ENCODE assay signal across 8 mouse cellular contexts in the genomic region with DNA sequence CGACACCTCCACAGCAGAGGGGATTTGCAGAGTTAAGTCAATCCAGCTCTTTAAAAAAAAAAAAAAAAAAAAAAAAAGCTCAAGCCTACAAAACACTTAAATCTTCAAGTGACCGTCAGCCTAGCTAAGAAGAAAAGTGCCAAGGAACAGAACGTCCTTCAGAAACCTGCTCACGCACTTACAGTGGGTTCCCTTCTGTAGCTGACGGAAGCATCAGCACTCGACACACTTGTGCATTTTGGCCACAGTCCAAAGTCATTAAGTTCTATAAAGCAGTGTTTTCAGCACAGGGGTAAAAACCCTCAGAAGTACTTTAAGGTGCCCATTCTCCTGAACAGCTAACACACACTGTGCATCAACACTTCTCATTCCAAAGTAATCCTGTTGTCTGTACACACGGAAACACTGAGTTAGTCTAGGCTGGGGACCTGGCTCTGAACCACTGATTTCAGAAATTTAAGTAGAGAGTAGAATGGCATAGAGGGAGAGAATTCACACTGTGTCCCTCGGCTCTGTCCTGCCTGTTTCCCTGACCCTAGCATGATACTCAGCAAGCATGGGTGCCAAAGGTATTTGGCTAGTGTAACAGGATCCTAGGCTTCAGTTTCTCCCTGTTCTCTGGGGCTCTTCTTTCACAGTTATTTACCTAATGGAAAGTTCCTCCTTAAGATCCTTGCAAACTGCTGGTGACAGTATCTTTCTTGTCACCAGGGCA.
A peak's percentile ranks its signal among the peaks of the same experiment; 100 is the strongest.
DNase-seq lines count a peak whose midpoint lies in the region; ATAC-seq and TF ChIP-seq lines count a peak whose summit lies in the region.

No protein-coding gene starts in this region.

- WGBS in hindbrain, postnatal 0 days = 30% methylated on average over 8 of the region's 8 CpGs
- 57% methylated on average over 8 of the region's 8 CpGs for WGBS in hindbrain, embryonic 13.5 days
- 66% methylated on average over 8 of the region's 8 CpGs for WGBS in embryonic facial prominence, embryonic 10.5 days
- 23% methylated on average over 8 of the region's 8 CpGs for WGBS in heart, embryonic 15.5 days
- WGBS in lung, embryonic 15.5 days = 23% methylated on average over 8 of the region's 8 CpGs

- no peaks in the 10 kb centered on the region for H3K9me3 ChIP-seq in hindbrain, postnatal 0 days (ENCODE audit: low read length)
- H3K9me3 ChIP-seq in hindbrain, embryonic 13.5 days = no peaks in the 10 kb centered on the region
- no peaks in the 10 kb centered on the region for H3K9me3 ChIP-seq in embryonic facial prominence, embryonic 10.5 days
- H3K9me3 ChIP-seq in heart, embryonic 15.5 days (replicated peaks) = no peaks in the 10 kb centered on the region
- no peaks in the 10 kb centered on the region for H3K9me3 ChIP-seq in lung, embryonic 15.5 days

- intact Hi-C loops in left cerebral cortex, postnatal 4 days (cut with DNase I) = no loop called here

- TF ChIP-seq CTCF in hindbrain, postnatal 0 days (IDR thresholded peaks at IDR 0.05; ENCODE audit: low read depth) = no peak

- no peak overlapping the region for H3K9ac ChIP-seq in hindbrain, postnatal 0 days (replicated peaks; ENCODE audit: low read length)
- H3K9ac ChIP-seq in hindbrain, embryonic 13.5 days = no peak overlapping the region
- no peak overlapping the region for H3K9ac ChIP-seq in heart, embryonic 15.5 days
- no peak overlapping the region for H3K9ac ChIP-seq in lung, embryonic 15.5 days

- H3K4me3 ChIP-seq in hindbrain, postnatal 0 days (ENCODE audit: low read length) = no peak overlapping the region
- no peak overlapping the region for H3K4me3 ChIP-seq in hindbrain, embryonic 13.5 days
- no peak overlapping the region for H3K4me3 ChIP-seq in embryonic facial prominence, embryonic 10.5 days
- H3K4me3 ChIP-seq in heart, embryonic 15.5 days = no peak overlapping the region
- H3K4me3 ChIP-seq in lung, embryonic 15.5 days = no peak overlapping the region

- H3K4me1 ChIP-seq in hindbrain, postnatal 0 days (ENCODE audit: insufficient read depth, low read length) = no peaks in the 10 kb centered on the region; the same call in none of the 2 replicates
- peaks cover 14% of the 10 kb centered on the region; the same call in 1 of the 2 replicates for H3K4me1 ChIP-seq in hindbrain, embryonic 13.5 days (replicated peaks)
- peaks cover 30% of the 10 kb centered on the region for H3K4me1 ChIP-seq in embryonic facial prominence, embryonic 10.5 days
- H3K4me1 ChIP-seq in heart, embryonic 15.5 days (replicated peaks) = peaks cover 44% of the 10 kb centered on the region
- peaks cover 43% of the 10 kb centered on the region for H3K4me1 ChIP-seq in lung, embryonic 15.5 days

- DNase-seq in hindbrain, postnatal 0 days (ENCODE audit: low spot score) = peak; percentile 63
- no peak for DNase-seq in embryonic facial prominence, embryonic 10.5 days (ENCODE audit: low spot score)
- no peak for DNase-seq in embryo, embryonic 11 days
- no peak for DNase-seq in right cerebral cortex, postnatal 10 days (ENCODE audit: low spot score in 2 of 2)
- DNase-seq in left cerebral cortex, postnatal 4 days = no peak

- peak overlapping the region; percentile 67 for H3K27ac ChIP-seq in hindbrain, postnatal 0 days
- H3K27ac ChIP-seq in hindbrain, embryonic 13.5 days = no peak overlapping the region
- peak overlapping the region; percentile 65 for H3K27ac ChIP-seq in embryonic facial prominence, embryonic 10.5 days (replicated peaks)
- H3K27ac ChIP-seq in heart, embryonic 15.5 days = peak overlapping the region; percentile 65
- peak overlapping the region; percentile 84 for H3K27ac ChIP-seq in lung, embryonic 15.5 days

- no peaks in the 10 kb centered on the region for H3K27me3 ChIP-seq in hindbrain, postnatal 0 days (ENCODE audit: insufficient read depth, low read length)
- H3K27me3 ChIP-seq in hindbrain, embryonic 13.5 days = no peaks in the 10 kb centered on the region
- H3K27me3 ChIP-seq in embryonic facial prominence, embryonic 10.5 days (replicated peaks; ENCODE audit: low read depth, poor library complexity, severe bottlenecking) = no peaks in the 10 kb centered on the region
- H3K27me3 ChIP-seq in heart, embryonic 15.5 days = no peaks in the 10 kb centered on the region
- H3K27me3 ChIP-seq in lung, embryonic 15.5 days = no peaks in the 10 kb centered on the region

- no peak overlapping the region for H3K4me2 ChIP-seq in hindbrain, postnatal 0 days (ENCODE audit: low read depth, low read length)
- no peak overlapping the region for H3K4me2 ChIP-seq in hindbrain, embryonic 13.5 days
- no peak overlapping the region for H3K4me2 ChIP-seq in heart, embryonic 15.5 days
- H3K4me2 ChIP-seq in lung, embryonic 15.5 days = no peak overlapping the region

- H3K36me3 ChIP-seq in hindbrain, postnatal 0 days (ENCODE audit: insufficient read depth, low read length) = 0 out of 2 replicates have a peak, but pooled peaks cover under 1% of the 10 kb centered on the region
- H3K36me3 ChIP-seq in hindbrain, embryonic 13.5 days = peaks cover 7% of the 10 kb centered on the region
- peaks cover 2% of the 10 kb centered on the region for H3K36me3 ChIP-seq in embryonic facial prominence, embryonic 10.5 days (replicated peaks)
- H3K36me3 ChIP-seq in heart, embryonic 15.5 days = peaks cover under 1% of the 10 kb centered on the region; the same call in 1 of the 2 replicates
- H3K36me3 ChIP-seq in lung, embryonic 15.5 days = no peaks in the 10 kb centered on the region

- ATAC-seq in hindbrain, postnatal 0 days = 0 out of 2 replicates have a peak, but pooled peaks have one; percentile 13
- ATAC-seq in hindbrain, embryonic 13.5 days (ENCODE audit: low FRiP score) = no peak
- 0 out of 2 replicates have a peak, but pooled peaks have one; percentile 11 for ATAC-seq in heart, embryonic 15.5 days (replicated peaks; ENCODE audit: insufficient number of reproducible peaks, insufficient read depth, low FRiP score, low read depth)
- ATAC-seq in lung, embryonic 15.5 days (ENCODE audit: borderline replicate concordance, extremely low read depth, low FRiP score, low TSS enrichment) = peak; percentile 64
